Mouse (Mus musculus) G1E (cell line): ENCODE results near the gene Actr1b. TPM values are rescaled to one million over a fixed set of nuclear protein-coding genes. Genes with fewer than 3 reads are reported as not detected.
A peak's percentile ranks its signal among the peaks of the same experiment; 100 is the strongest.

Experiments used
- ATAC-seq: 2 replicates; pipeline ENCODE4 v1.8.0; 2016; ENCODE audit warnings: mild to moderate bottlenecking; ENCODE audit not compliant: insufficient number of reproducible peaks, poor library complexity, low FRiP score, severe bottlenecking; ENCODE audit errors: extremely low read depth
- DNase-seq: peaks from one replicate; pipeline ENCODE4 v3.0.0; 2012; ENCODE audit warnings: low spot score
- H3K27me3 ChIP-seq: 2 replicates; pipeline ENCODE4 v1.6.1; 2012; ENCODE audit warnings: mild to moderate bottlenecking, low read length, inconsistent platforms; ENCODE audit not compliant: insufficient read depth
- H3K36me3 ChIP-seq: replicated peaks from 2 replicates; pipeline ENCODE3; 2012; ENCODE audit warnings: mild to moderate bottlenecking, inconsistent platforms
- H3K4me1 ChIP-seq: 2 replicates; pipeline ENCODE4 v1.6.1; 2012; ENCODE audit warnings: low read depth, low read length, inconsistent platforms, mixed read lengths; ENCODE audit not compliant: insufficient read depth
- H3K4me3 ChIP-seq: 2 replicates; pipeline ENCODE4 v1.5.1; 2012; ENCODE audit warnings: low read depth, mild to moderate bottlenecking, inconsistent platforms, low read length, moderate library complexity, mixed read lengths
- H3K9me3 ChIP-seq: replicated peaks from 2 replicates; pipeline ENCODE4 v1.6.1; 2012; ENCODE audit warnings: inconsistent platforms
- CTCF ChIP-seq: IDR thresholded peaks from 2 replicates; pipeline ENCODE4 v1.5.1; 2012; ENCODE audit warnings: low read depth, low read length, inconsistent platforms, mixed read lengths
- GATA1 ChIP-seq: IDR thresholded peaks from 2 replicates; pipeline ENCODE4 v1.6.1; 2012; ENCODE audit warnings: borderline replicate concordance, low read length, inconsistent platforms, mixed read lengths
- GATA2 ChIP-seq: IDR thresholded peaks from 2 replicates; pipeline ENCODE4 v1.6.1; 2012; ENCODE audit warnings: low read depth, low read length, inconsistent platforms, borderline replicate concordance
- POLR2AphosphoS5 ChIP-seq: IDR thresholded peaks from 2 replicates; pipeline ENCODE4 v1.6.1; 2012; ENCODE audit warnings: low read depth, low read length, inconsistent platforms; ENCODE audit not compliant: insufficient replicate concordance
- TAL1 ChIP-seq: conservative IDR thresholded peaks from 2 replicates; pipeline ENCODE4 v1.6.1; 2012; ENCODE audit warnings: low read depth, low read length, inconsistent platforms, mixed read lengths
- polyA plus RNA-seq: library from polyadenylated mRNA; stranded (reverse); fragments of >175 nt; gene quantifications from 2 replicates; pipeline ENCODE4 v1.2.3, GENCODE M21; 2012
- total RNA-seq, 2 experiments: library from RNA; stranded (forward) in 1 of 2; stranded (reverse) in 1 of 2; fragments of 200-1000 nt in 1 of 2; fragments of >200 nt in 1 of 2; fragmentation: Nextera tagmentation in 1 of 2; gene quantifications; 2 replicates each; pipeline ENCODE4 v1.2.3; 2014 to 2017

Gene Actr1b
- total and polyA plus RNA-seq, 3 experiments, result 50.8 to 87.4 (median 68.0) TPM

DNA sequence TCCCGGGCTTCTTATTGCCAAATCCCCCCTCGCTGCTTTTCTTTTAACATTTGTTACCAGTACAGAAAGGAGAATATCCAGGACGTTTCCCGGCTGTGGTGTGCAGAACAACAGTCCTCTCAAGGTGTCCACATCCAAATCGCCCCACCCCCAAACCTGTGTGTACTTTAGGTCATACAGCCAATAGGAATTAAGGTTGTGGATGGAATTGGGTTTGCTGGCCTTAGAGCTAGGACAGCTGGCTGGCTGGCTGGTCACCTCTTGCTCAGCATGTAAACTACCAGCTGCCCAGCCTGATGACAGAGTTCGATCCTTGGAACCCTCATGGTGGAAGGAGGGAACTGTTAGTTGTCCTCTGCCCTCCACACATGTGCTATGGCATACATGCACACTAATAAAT lies 19.4 kb downstream of the Actr1b start:
- no peaks in the 10 kb centered on the region for H3K9me3 ChIP-seq
- H3K4me3 ChIP-seq, result no peak overlapping the region
- DNase-seq (no peak), ATAC-seq (no peak)
- H3K27me3 ChIP-seq, result no peaks in the 10 kb centered on the region
- no peak for TF ChIP-seq GATA1
- no peak for TF ChIP-seq TAL1
- no peak for TF ChIP-seq GATA2
- no peak for TF ChIP-seq POLR2AphosphoS5
- TF ChIP-seq CTCF, result no peak
- H3K4me1 ChIP-seq, result peaks cover 33% of the 10 kb centered on the region
- H3K36me3 ChIP-seq, result peaks cover 70% of the 10 kb centered on the region

DNA sequence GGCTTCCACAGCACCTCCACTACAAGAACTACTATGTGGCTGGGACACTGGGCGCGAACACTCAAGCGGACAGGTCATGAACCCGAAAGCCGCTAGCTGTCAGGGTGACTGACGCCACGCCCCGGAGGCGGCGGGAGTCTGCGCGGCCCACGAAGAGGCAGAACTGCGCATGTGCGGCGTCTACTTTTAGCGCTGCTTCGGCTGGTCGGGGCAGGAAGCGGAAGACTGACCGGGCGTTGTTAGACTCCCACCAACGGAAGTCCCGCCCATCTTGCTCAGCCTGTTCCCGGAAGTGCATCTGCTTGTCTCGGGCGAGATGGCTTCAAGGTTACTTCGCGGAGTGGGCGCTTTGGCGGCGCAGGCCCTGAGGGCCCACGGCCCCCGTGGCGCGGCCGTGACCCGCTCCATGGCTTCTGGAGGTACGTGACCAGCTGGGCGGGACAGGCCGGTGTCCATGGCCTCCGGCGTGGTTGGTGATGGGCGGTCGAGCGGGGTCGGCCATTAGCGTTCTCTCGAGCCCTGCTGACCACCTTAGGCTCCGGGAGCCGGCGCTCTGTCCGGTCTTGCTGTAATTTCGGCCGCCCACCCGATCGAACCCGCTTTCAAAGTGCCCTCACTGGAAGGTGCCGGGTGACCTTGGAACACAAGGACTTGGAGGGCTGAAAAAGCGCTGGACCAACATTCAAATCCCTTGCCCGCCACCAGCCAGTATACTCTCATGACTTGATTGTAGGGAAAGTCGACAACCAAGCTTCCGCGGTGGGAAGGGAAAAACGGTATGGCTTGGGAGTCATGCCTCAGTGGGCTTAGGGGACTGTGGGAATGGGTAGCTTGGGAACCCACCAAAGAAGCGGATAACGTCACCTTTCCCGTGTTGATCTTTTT lies 22.7 kb downstream of the Actr1b start, which contains the start of gene Cox5b:
TSS of gene Cox5b (plus strand) at position 179 of the 885 bp plus-strand sequence.
- peak; percentile 99 for DNase-seq
- no peak for TF ChIP-seq TAL1
- no peak for TF ChIP-seq GATA1
- TF ChIP-seq CTCF, result no peak
- TF ChIP-seq POLR2AphosphoS5, result no peak
- TF ChIP-seq GATA2, result no peak
- Histone ChIP-seq H3K9me3 (no peaks in the 10 kb centered on the region), H3K27me3 (0 out of 2 replicates have a peak, but pooled peaks cover 4% of the 10 kb centered on the region), H3K36me3 (peaks cover 38% of the 10 kb centered on the region), H3K4me3 (peak within 1 kb of the TSS; percentile 80), H3K4me1 (peaks cover 25% of the 10 kb centered on the region)
- peak; percentile 94 for ATAC-seq

DNA sequence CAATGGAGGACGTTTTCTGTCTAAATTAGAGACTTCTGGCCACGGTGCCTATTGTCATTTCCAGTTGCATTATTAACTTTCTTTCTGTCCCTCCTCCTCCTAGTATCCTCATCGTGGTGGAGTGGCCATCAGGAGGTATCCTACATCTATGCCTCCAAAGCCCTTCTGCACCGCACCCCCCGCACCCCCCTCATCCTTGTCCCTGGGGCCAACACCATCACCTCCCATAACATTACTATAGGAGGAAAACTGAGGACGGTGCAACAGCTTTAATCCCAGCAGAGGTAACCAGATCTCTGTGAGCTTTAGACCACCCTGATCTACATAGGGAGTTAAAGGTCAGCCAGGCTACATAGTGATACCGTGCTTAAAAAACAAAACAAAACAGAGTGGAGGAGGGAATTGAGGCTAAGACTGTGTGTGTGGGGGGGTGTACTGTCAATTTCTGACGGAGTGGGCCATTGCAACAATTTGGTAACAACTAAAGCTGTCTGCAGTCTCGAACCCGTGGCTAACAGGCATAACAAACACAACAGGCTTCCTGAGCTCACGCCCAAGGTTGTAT lies 23.5 kb downstream of the Actr1b start:
- H3K36me3 ChIP-seq, result peaks cover 34% of the 10 kb centered on the region
- H3K4me3 ChIP-seq, result peak overlapping the region; percentile 80
- no peaks in the 10 kb centered on the region for H3K9me3 ChIP-seq
- peaks cover 25% of the 10 kb centered on the region for H3K4me1 ChIP-seq
- TF ChIP-seq TAL1 (no peak), CTCF (no peak), POLR2AphosphoS5 (no peak), GATA1 (no peak), GATA2 (no peak)
- ATAC-seq (no peak), DNase-seq (no peak)
- H3K27me3 ChIP-seq, result 0 out of 2 replicates have a peak, but pooled peaks cover 4% of the 10 kb centered on the region

DNA sequence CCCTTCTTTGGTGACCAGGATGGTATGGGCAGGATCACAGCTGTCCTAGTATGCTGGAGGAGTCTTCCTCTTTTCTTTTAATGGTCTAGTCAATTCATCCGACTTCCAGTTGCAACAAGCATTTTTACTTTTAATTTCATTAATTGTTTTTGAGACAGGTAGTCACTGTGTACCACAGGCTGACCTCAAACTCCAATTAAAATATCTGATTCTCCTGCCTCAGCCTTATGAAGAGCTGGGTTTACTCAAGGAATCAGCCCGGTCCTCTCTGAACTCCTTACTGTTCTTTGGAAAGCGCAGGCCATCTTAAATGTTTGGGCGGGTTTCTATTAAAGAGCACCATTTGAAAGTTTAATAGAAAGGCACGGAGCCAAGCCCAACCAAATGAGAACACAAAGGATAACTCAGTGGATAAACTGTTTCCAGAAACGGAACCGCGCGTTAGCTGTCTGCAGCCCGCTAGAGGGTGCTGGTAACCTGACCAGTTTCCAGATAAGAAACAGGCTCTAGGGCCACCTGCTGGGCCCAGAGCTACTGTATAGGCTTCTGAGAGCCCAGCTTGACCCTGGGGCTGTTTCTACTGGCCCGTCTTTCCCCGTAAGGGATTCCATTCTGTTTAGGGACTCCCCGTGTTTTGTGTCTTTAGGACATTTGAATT lies 30.3 kb downstream of the Actr1b start:
- peak; percentile 66 for DNase-seq
- peaks cover 27% of the 10 kb centered on the region for H3K27me3 ChIP-seq
- peak; percentile 63 for ATAC-seq
- H3K9me3 ChIP-seq, result no peaks in the 10 kb centered on the region
- TF ChIP-seq CTCF (0 out of 2 replicates have a peak, but pooled peaks have one; percentile 21), GATA1 (no peak)
- H3K4me3 ChIP-seq, result no peak overlapping the region
- H3K4me1 ChIP-seq, result no peaks in the 10 kb centered on the region
- H3K36me3 ChIP-seq, result no peaks in the 10 kb centered on the region

DNA sequence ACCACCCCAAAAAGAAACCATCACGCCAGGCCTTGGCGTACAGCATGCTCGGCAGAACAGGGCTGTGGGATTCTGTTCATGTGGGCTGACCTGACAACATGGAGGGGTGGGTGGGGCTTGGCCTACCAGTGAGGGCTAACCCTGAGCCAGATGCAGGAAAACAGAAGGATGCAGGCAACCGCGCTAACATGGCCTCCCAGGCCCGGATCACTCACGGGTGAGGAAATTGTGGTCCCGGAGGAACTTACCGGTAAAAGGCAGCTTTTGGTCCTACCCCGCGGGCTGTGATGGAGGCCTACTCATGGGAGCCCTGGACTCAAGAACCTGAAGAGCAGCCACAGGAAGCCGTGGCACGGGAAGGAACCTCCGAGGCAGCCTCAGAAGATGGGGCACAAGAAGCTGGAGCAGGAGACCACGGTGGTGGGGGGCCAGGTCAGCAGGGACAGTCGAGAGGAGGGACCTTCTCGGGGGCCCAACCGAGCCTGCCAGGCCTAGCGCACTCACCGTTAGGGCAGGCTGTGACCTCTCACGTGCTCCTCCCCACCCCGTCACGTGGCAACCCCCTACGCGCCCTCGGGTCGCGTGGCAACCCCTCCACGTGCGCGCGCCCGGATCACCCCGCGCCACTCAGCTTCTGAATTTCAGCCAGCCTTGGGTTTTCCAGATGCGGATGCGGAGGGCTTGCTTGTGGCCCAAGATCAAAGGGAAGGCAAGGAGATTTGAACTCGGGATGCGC lies 31.4 kb downstream of the Actr1b start, which contains the start of gene Fam178b:
TSS of gene Fam178b (minus strand) at position 564 of the 736 bp plus-strand sequence.
- Histone ChIP-seq H3K9me3 (no peaks in the 10 kb centered on the region), H3K36me3 (no peaks in the 10 kb centered on the region), H3K27me3 (peaks cover 30% of the 10 kb centered on the region), H3K4me3 (no peak within 1 kb of the TSS; the same call in 1 of the 2 replicates), H3K4me1 (no peaks in the 10 kb centered on the region)
- DNase-seq (no peak), ATAC-seq (no peak)
- TF ChIP-seq POLR2AphosphoS5 (no peak), TAL1 (no peak), GATA2 (no peak), CTCF (no peak), GATA1 (no peak)

DNA sequence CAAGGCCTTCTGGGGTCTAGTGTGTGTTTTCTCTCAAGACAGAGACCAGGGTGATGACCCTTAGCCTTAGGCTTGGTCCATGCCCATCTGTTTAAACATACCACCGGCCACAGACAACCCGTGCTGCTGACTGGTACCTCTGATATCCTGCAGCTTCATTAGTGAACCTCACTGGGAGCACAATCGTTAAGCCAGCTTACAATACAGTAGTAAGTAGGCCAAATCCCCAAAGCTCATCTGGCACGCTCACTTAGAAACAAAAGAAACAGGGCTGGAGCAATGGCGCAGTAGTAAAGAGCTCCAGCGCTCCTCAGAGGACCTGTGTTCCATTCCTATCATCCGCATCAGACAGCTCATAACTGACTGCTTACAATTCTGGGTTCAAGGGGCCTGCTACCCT lies 33.3 kb downstream of the Actr1b start:
- Histone ChIP-seq H3K27me3 (peaks cover 38% of the 10 kb centered on the region), H3K4me3 (no peak overlapping the region), H3K4me1 (no peaks in the 10 kb centered on the region), H3K9me3 (no peaks in the 10 kb centered on the region), H3K36me3 (no peaks in the 10 kb centered on the region)
- DNase-seq (no peak), ATAC-seq (no peak)
- no peak for TF ChIP-seq TAL1
- no peak for TF ChIP-seq GATA1
- TF ChIP-seq GATA2, result no peak
- no peak for TF ChIP-seq CTCF
- TF ChIP-seq POLR2AphosphoS5, result no peak
